Mouse (Mus musculus) midbrain, embryonic 13.5 days (tissue): ENCODE results near the gene Magi2. TPM values are rescaled to one million over a fixed set of nuclear protein-coding genes. Genes with fewer than 3 reads are reported as not detected.

Experiments used
- ATAC-seq: fragments of 200-750 bp; cut with Nextera tagmentation; 2 replicates; pipeline ENCODE4 v1.8.0; 2017; ENCODE audit warnings: mild to moderate bottlenecking, moderate TSS enrichment, moderate library complexity
- H3K27ac ChIP-seq: fragments of 300-500 bp; sonication (generic); 2 replicates; pipeline ENCODE4 v1.5.1; 2015; ENCODE audit warnings: inconsistent platforms, mild to moderate bottlenecking, moderate library complexity
- H3K27me3 ChIP-seq: fragments of 300-500 bp; sonication (generic); 2 replicates; pipeline ENCODE4 v1.6.1; 2015; ENCODE audit warnings: mild to moderate bottlenecking, inconsistent platforms
- H3K36me3 ChIP-seq: fragments of 300-500 bp; sonication (generic); 2 replicates; pipeline ENCODE4 v1.6.1; 2015; ENCODE audit warnings: mild to moderate bottlenecking, inconsistent platforms
- H3K4me1 ChIP-seq: fragments of 300-500 bp; sonication (generic); replicated peaks from 2 replicates; pipeline ENCODE4 v1.6.1; 2015; ENCODE audit warnings: inconsistent platforms
- H3K4me2 ChIP-seq: fragments of 300-500 bp; sonication (generic); replicated peaks from 2 replicates; pipeline ENCODE4 v1.6.1; 2015; ENCODE audit warnings: moderate library complexity, mild to moderate bottlenecking, inconsistent platforms
- H3K4me3 ChIP-seq: fragments of 300-500 bp; sonication (generic); replicated peaks from 2 replicates; pipeline ENCODE4 v1.5.1; 2015; ENCODE audit warnings: mild to moderate bottlenecking, inconsistent platforms
- H3K9ac ChIP-seq: fragments of 300-500 bp; sonication (generic); replicated peaks from 2 replicates; pipeline ENCODE4 v1.6.1; 2015; ENCODE audit warnings: mild to moderate bottlenecking, inconsistent platforms
- H3K9me3 ChIP-seq: fragments of 300-500 bp; sonication (generic); 2 replicates; pipeline ENCODE4 v1.6.1; 2016; ENCODE audit warnings: mild to moderate bottlenecking, inconsistent platforms
- WGBS: fragments of 180-500 bp; shearing (Covaris S2); methylation state at CpG from one replicate; pipeline ENCODE4 v1.1.7; 2015; 5-methylcytosine and 5-hydroxymethylcytosine counted together
- polyA plus RNA-seq: library from polyadenylated mRNA; unstranded; fragments of >200 nt; fragmentation: Nextera tagmentation; extraction: Ambion mirVana; gene quantifications from 2 replicates; pipeline ENCODE4 v1.2.1, GENCODE M21; 2015

The Magi2 gene
- polyA plus RNA-seq, 1 experiment from 2014 or later, result 28.0 TPM

- H3K9ac ChIP-seq, result no peak overlapping the region
- no peaks in the 10 kb centered on the region for H3K9me3 ChIP-seq
- ATAC-seq, result no peak
- 64% methylated on average over 3 of the region's 3 CpGs for whole genome bisulfite sequencing
- no peak overlapping the region for H3K4me3 ChIP-seq
- no peak overlapping the region for H3K27ac ChIP-seq
- no peaks in the 10 kb centered on the region for H3K27me3 ChIP-seq
- no peak overlapping the region for H3K4me2 ChIP-seq
- H3K4me1 ChIP-seq, result peaks cover 6% of the 10 kb centered on the region; the same call in 1 of the 2 replicates
- H3K36me3 ChIP-seq, result no peaks in the 10 kb centered on the region
These were observed 1229.3 kb downstream of the Magi2 start for GRCm38 (mm10) chr5:20456106-20456505.

- Histone ChIP-seq H3K36me3 (no peaks in the 10 kb centered on the region), H3K9me3 (no peaks in the 10 kb centered on the region), H3K4me3 (no peak overlapping the region), H3K4me2 (no peak overlapping the region), H3K4me1 (peaks cover 6% of the 10 kb centered on the region; the same call in 1 of the 2 replicates), H3K27me3 (no peaks in the 10 kb centered on the region), H3K9ac (no peak overlapping the region), H3K27ac (no peak overlapping the region)
- no peak for ATAC-seq
- 67% methylated on average over 7 of the region's 7 CpGs for WGBS
These were observed 1231.1 kb downstream of the Magi2 start for GRCm38 (mm10) chr5:20457742-20458510.

- no peak for ATAC-seq
- 76% methylated on average over 2 of the region's 2 CpGs for WGBS
These were observed 1234.9 kb downstream of the Magi2 start for GRCm38 (mm10) chr5:20461709-20462108.

GRCm38 (mm10) chr5:20462376-20462775 lies 1235.5 kb downstream of the Magi2 start:
- H3K9ac ChIP-seq, result no peak overlapping the region
- H3K4me1 ChIP-seq, result peaks cover 6% of the 10 kb centered on the region; the same call in 1 of the 2 replicates
- H3K4me2 ChIP-seq, result no peak overlapping the region
- H3K36me3 ChIP-seq, result peaks cover 4% of the 10 kb centered on the region; the same call in 1 of the 2 replicates
- no peaks in the 10 kb centered on the region for H3K27me3 ChIP-seq
- WGBS, result 91% methylated on average over 2 of the region's 2 CpGs
- H3K27ac ChIP-seq, result no peak overlapping the region
- ATAC-seq, result no peak
- no peaks in the 10 kb centered on the region for H3K9me3 ChIP-seq
- H3K4me3 ChIP-seq, result no peak overlapping the region

More at GRCm38 (mm10) chr5:20461709-20462108, 1234.9 kb downstream of the Magi2 start:
- H3K27me3 ChIP-seq, result no peaks in the 10 kb centered on the region
- peaks cover 4% of the 10 kb centered on the region; the same call in 1 of the 2 replicates for H3K36me3 ChIP-seq
- no peak overlapping the region for H3K4me3 ChIP-seq
- no peaks in the 10 kb centered on the region for H3K9me3 ChIP-seq
- peaks cover 6% of the 10 kb centered on the region; the same call in 1 of the 2 replicates for H3K4me1 ChIP-seq
- H3K4me2 ChIP-seq, result no peak overlapping the region
- no peak overlapping the region for H3K27ac ChIP-seq
- no peak overlapping the region for H3K9ac ChIP-seq

GRCm38 (mm10) chr5:20469721-20470120 lies 1242.9 kb downstream of the Magi2 start:
- WGBS, result 69% methylated on average over 3 of the region's 3 CpGs
- H3K27me3 ChIP-seq, result no peaks in the 10 kb centered on the region
- peaks cover 4% of the 10 kb centered on the region; the same call in 1 of the 2 replicates for H3K36me3 ChIP-seq
- no peak overlapping the region for H3K4me3 ChIP-seq
- no peak overlapping the region for H3K4me2 ChIP-seq
- ATAC-seq, result no peak
- no peaks in the 10 kb centered on the region for H3K9me3 ChIP-seq
- H3K27ac ChIP-seq, result no peak overlapping the region
- H3K4me1 ChIP-seq, result no peaks in the 10 kb centered on the region
- H3K9ac ChIP-seq, result no peak overlapping the region

GRCm38 (mm10) chr5:20470466-20470865 lies 1243.6 kb downstream of the Magi2 start:
- Histone ChIP-seq H3K9ac (no peak overlapping the region), H3K4me1 (no peaks in the 10 kb centered on the region), H3K27ac (no peak overlapping the region), H3K4me3 (no peak overlapping the region), H3K36me3 (peaks cover 4% of the 10 kb centered on the region; the same call in 1 of the 2 replicates), H3K9me3 (no peaks in the 10 kb centered on the region), H3K4me2 (no peak overlapping the region), H3K27me3 (no peaks in the 10 kb centered on the region)
- ATAC-seq, result no peak

- no peaks in the 10 kb centered on the region for H3K27me3 ChIP-seq
- no peak overlapping the region for H3K4me2 ChIP-seq
- H3K9ac ChIP-seq, result no peak overlapping the region
- H3K4me3 ChIP-seq, result no peak overlapping the region
- no peaks in the 10 kb centered on the region for H3K9me3 ChIP-seq
- H3K4me1 ChIP-seq, result no peaks in the 10 kb centered on the region
- ATAC-seq, result no peak
- no peak overlapping the region for H3K27ac ChIP-seq
- WGBS, result 90% methylated on average over 7 of the region's 7 CpGs
- H3K36me3 ChIP-seq, result no peaks in the 10 kb centered on the region
These were observed 1257.7 kb downstream of the Magi2 start for GRCm38 (mm10) chr5:20484505-20484904.

GRCm38 (mm10) chr5:20491911-20492310 lies 1265.1 kb downstream of the Magi2 start:
- H3K4me2 ChIP-seq, result no peak overlapping the region
- no peak overlapping the region for H3K9ac ChIP-seq
- ATAC-seq, result no peak
- H3K36me3 ChIP-seq, result no peaks in the 10 kb centered on the region
- 0 out of 2 replicates have a peak, but pooled peaks cover 4% of the 10 kb centered on the region for H3K4me1 ChIP-seq
- H3K27me3 ChIP-seq, result no peaks in the 10 kb centered on the region
- 87% methylated on average over 2 of the region's 2 CpGs for WGBS
- H3K27ac ChIP-seq, result no peak overlapping the region
- no peak overlapping the region for H3K4me3 ChIP-seq
- H3K9me3 ChIP-seq, result no peaks in the 10 kb centered on the region

GRCm38 (mm10) chr5:20492679-20493078 lies 1265.8 kb downstream of the Magi2 start:
- no peak for ATAC-seq
- H3K9ac ChIP-seq, result no peak overlapping the region
- H3K4me2 ChIP-seq, result no peak overlapping the region
- no peaks in the 10 kb centered on the region for H3K27me3 ChIP-seq
- H3K4me3 ChIP-seq, result no peak overlapping the region
- 0 out of 2 replicates have a peak, but pooled peaks cover 4% of the 10 kb centered on the region for H3K4me1 ChIP-seq
- 98% methylated on average over 7 of the region's 7 CpGs for WGBS
- no peak overlapping the region for H3K27ac ChIP-seq
- H3K36me3 ChIP-seq, result no peaks in the 10 kb centered on the region
- H3K9me3 ChIP-seq, result no peaks in the 10 kb centered on the region

- WGBS, result 59% methylated on average over 6 of the region's 6 CpGs
- H3K36me3 ChIP-seq, result no peaks in the 10 kb centered on the region
- H3K9me3 ChIP-seq, result no peaks in the 10 kb centered on the region
These were observed 1267.2 kb downstream of the Magi2 start for GRCm38 (mm10) chr5:20494010-20494409.

GRCm38 (mm10) chr5:20496924-20497323 lies 1270.1 kb downstream of the Magi2 start:
- H3K4me3 ChIP-seq, result no peak overlapping the region
- H3K9ac ChIP-seq, result no peak overlapping the region
- ATAC-seq, result no peak
- H3K4me2 ChIP-seq, result no peak overlapping the region
- no peaks in the 10 kb centered on the region for H3K36me3 ChIP-seq
- H3K4me1 ChIP-seq, result 0 out of 2 replicates have a peak, but pooled peaks cover 4% of the 10 kb centered on the region
- H3K27ac ChIP-seq, result no peak overlapping the region
- no peaks in the 10 kb centered on the region for H3K27me3 ChIP-seq
- 74% methylated on average over 8 of the region's 8 CpGs for WGBS
- no peaks in the 10 kb centered on the region for H3K9me3 ChIP-seq

More at GRCm38 (mm10) chr5:20494010-20494409, 1267.2 kb downstream of the Magi2 start:
- Histone ChIP-seq H3K9ac (no peak overlapping the region), H3K4me3 (no peak overlapping the region), H3K4me1 (0 out of 2 replicates have a peak, but pooled peaks cover 4% of the 10 kb centered on the region), H3K27me3 (no peaks in the 10 kb centered on the region), H3K27ac (no peak overlapping the region), H3K4me2 (no peak overlapping the region)
- ATAC-seq, result no peak

GRCm38 (mm10) chr5:20499031-20499600 lies 1272.3 kb downstream of the Magi2 start:
- 77% methylated on average over 9 of the region's 9 CpGs for WGBS
- Histone ChIP-seq H3K27me3 (no peaks in the 10 kb centered on the region), H3K4me3 (no peak overlapping the region), H3K4me1 (0 out of 2 replicates have a peak, but pooled peaks cover 4% of the 10 kb centered on the region), H3K9me3 (no peaks in the 10 kb centered on the region), H3K9ac (no peak overlapping the region), H3K36me3 (no peaks in the 10 kb centered on the region), H3K4me2 (no peak overlapping the region), H3K27ac (no peak overlapping the region)
- ATAC-seq, result no peak
